Mouse (Mus musculus) spleen, adult 10 weeks (tissue): ENCODE results near the gene Txn1. TPM values are rescaled to one million over a fixed set of nuclear protein-coding genes. Genes with fewer than 3 reads are reported as not detected.

Experiments used
- polyA plus RNA-seq: library from polyadenylated mRNA; stranded (reverse); fragments of 350-450 nt; fragmentation: Illumina TruSeq; extraction: RNeasy Lipid Tissue Mini Kit (QIAGEN cat#74804); gene quantifications from one replicate; pipeline ENCODE4 v1.2.3, GENCODE M21; 2015; ENCODE audit warnings: low replicate concordance; ENCODE audit not compliant: insufficient read depth

Gene Txn1
- 201 TPM for polyA plus RNA-seq

GRCm38 (mm10) chr4:57956029-57956960 lies at the start of gene Txn1:
TSS of gene Txn1 (minus strand) at chr4:57956411.

GRCm38 (mm10) chr4:57916201-57916661 lies 40.0 kb downstream of the Txn1 start, which contains the start of gene D630039A03Rik:
TSS of gene D630039A03Rik (minus strand) at chr4:57916297.

Other genes starting within 250 kb of the Txn1 start
- 21.8 TPM for gene Akap2, start 238.8 kb downstream of the Txn1 start, polyA plus RNA-seq
- gene D630039A03Rik, start 40.1 kb downstream of the Txn1 start, polyA plus RNA-seq = 0.51 TPM
- not detected for gene Txndc8, start 52.7 kb upstream of the Txn1 start, polyA plus RNA-seq